Mouse (Mus musculus) activated CD4-positive, CD25-positive, alpha-beta regulatory T cell, adult 9 weeks (primary cell): Measurements from ENCODE around the gene Elmod2. TPM values are rescaled to one million over a fixed set of nuclear protein-coding genes. Genes with fewer than 3 reads are reported as not detected.

Experiments
- polyA plus RNA-seq: library from polyadenylated mRNA; unstranded; fragments of 100-300 nt; shearing (Covaris generic); gene quantifications from one replicate; pipeline ENCODE4 v1.2.1, GENCODE M21; 2017

The Elmod2 gene
- polyA plus RNA-seq: 15.6 TPM

GRCm38 (mm10) chr8:83331899-83332697 is at the start of gene Elmod2:
Gene Elmod2, minus strand, starts transcription at chr8:83332486.

GRCm38 (mm10) chr8:83348263-83348662 is 16.0 kb upstream of the Elmod2 start, which contains the start of gene Mgat4d:
Gene Mgat4d, plus strand, starts transcription at chr8:83348471.

GRCm38 (mm10) chr8:83290176-83290575 is 42.1 kb downstream of the Elmod2 start, which contains the start of gene Ucp1:
Gene Ucp1, plus strand, starts transcription at chr8:83290352.

Other genes with a start within 250 kb of the Elmod2 start
- gene Tbc1d9, start 167.1 kb downstream of the Elmod2 start, polyA plus RNA-seq: 0.35 TPM
- gene Gm10645, start 166.3 kb downstream of the Elmod2 start, polyA plus RNA-seq: not detected
- not detected for gene Ucp1, start 42.1 kb downstream of the Elmod2 start, polyA plus RNA-seq
- gene Mgat4d, start 16.0 kb upstream of the Elmod2 start, polyA plus RNA-seq: not detected
- gene Clgn, start 57.4 kb upstream of the Elmod2 start, polyA plus RNA-seq: 0.17 TPM
- gene Scoc, start 125.9 kb upstream of the Elmod2 start, polyA plus RNA-seq: 27.8 TPM
- not detected for gene Olfr370, start 203.3 kb upstream of the Elmod2 start, polyA plus RNA-seq
- 283 TPM for gene Ndufb7, start 234.2 kb upstream of the Elmod2 start, polyA plus RNA-seq